Mouse (Mus musculus): ENCODE data around the gene Ninj1. TPM values are rescaled to one million over a fixed set of nuclear protein-coding genes. Genes with fewer than 3 reads are reported as not detected.

Gene Ninj1
- total RNA-seq, 2 experiments from 2014 or later, result 18.7 to 19.3 TPM

DNA sequence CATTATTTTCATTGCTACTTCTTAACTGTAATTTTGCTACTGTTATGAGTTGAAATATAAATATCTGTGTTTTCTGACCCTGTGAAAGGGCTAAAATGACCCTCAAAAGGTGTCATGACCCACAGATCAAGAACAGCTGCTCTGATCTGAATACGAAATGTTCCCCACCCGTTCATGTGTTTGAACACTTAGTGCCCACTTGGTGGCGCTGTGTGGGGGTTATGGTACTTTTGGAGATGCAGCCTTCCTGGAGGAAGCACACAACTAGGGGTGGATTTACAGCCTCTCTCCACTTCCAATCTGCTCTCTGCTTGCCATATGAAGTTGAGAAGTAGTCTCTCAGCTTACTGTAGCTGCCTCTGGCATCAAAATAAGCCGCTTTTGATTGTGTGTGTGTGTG is 47.4 kb downstream of the Ninj1 start:
- DNase-seq, result no peak

- no peak for DNase-seq
Measured at GRCm38 (mm10) chr13:49237617-49238016, 50.3 kb downstream of the Ninj1 start.

DNA sequence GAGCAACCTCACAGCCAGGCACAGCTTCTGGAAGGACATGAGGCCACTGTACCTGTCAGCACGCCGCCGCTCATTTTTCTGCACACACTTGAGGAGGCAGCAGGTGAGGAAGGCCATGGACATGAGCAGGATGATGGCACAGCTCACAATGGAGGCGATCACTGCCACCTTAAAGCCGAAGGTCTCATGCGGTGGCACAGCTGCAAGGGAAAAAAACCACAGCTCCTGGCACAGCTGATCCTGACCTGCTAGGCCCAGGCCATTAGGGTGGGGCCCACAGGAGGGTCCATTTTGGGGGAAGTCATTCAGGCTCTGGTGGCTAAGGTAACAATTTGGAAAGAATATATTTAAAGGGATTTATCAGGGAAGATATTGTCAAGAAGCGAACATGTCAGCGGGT is 51.5 kb downstream of the Ninj1 start:
- no peak for DNase-seq

DNA sequence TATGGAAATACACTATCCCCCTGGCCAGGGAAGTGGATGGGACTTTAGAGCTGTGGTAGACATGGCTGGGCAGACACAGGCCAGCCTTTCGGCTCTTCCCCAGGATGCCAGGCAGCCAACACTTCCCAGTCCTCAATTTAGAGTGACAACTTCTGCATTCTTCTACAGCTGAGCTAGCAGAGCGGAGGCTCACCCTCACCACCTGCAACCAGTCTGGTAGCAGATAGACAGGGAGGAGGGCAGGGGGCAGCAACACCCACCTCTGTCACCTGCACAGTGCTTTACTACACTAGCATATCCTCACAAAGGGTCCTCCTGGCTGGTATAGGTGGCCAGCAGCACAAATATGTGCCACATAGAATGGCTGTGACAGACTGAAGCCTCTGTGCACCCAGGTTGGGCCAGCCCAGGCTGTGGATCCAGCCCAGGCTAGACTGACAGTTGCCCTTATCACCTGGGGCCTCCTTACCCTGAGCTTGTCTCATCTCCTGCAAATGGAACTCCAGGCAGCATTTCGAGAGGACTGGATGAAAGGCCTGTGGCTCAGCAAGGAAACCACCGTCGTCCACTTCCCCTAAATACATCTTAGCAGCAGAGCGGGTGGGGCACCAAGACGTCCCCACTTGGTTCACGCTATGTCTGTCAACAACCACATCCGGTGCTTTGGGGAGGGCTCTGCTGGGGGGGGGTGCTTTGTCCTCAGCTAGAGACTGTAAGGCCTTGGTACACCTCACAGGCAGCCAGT is 55.2 kb downstream of the Ninj1 start:
- peak in 1 of 2 experiments; percentile 14 for DNase-seq

DNA sequence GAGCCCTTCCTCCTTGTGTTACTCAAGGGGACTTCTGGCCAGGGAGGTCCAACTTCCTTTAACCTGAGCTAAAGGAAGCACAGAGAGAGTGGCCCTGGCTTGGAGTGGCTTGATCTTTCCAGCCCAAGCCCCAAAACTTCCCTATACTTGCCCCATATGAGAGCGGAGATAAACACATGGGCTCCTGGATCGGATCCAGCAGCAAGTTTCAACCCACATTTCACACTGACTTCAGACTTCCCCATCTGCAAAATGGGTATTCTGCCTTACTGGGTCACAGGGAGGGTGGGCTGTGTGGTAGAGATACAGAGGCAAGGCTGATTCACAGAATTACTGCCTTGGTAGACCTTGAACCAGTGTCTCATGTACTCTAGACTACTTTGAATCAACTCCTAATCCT is 56.2 kb downstream of the Ninj1 start:
- no peak for DNase-seq

- no peak for DNase-seq
Measured at GRCm38 (mm10) chr13:49245251-49245650, 58.0 kb downstream of the Ninj1 start.

Other genes starting within 250 kb of the Ninj1 start
- gene Fam120a, start 219.5 kb upstream of the Ninj1 start, total RNA-seq (2021), result 100 to 1,000 TPM; 117 to 122 TPM
- 10 to 100 TPM; 85.8 to 99.2 TPM for gene Wnk2, start 39.5 kb upstream of the Ninj1 start, total RNA-seq (2021)
- 10 to 100 TPM; 13.9 to 15.0 TPM for gene Card19, start 28.6 kb downstream of the Ninj1 start, total RNA-seq (2021)
- gene Susd3, start 61.2 kb downstream of the Ninj1 start, total RNA-seq (2021), result 1 to 10 TPM; 2.5 to 2.6 TPM
- gene Fgd3, start 132.8 kb downstream of the Ninj1 start, total RNA-seq (2021), result 1 to 10 TPM; 6.8 to 6.9 TPM
- gene Bicd2, start 154.1 kb downstream of the Ninj1 start, total RNA-seq (2021), result 10 to 100 TPM; 54.5 to 59.8 TPM
- 10 to 100 TPM; 34.5 to 37.9 TPM for gene Ippk, start 233.8 kb downstream of the Ninj1 start, total RNA-seq (2021)